Mouse (Mus musculus) heart, postnatal 10 days (tissue): ENCODE measurements around the gene Zfp740. TPM values are rescaled to one million over a fixed set of nuclear protein-coding genes. Genes with fewer than 3 reads are reported as not detected.
"Not testable (repeated sequence)": the region's sequence is repeated elsewhere in the genome, so short reads cannot be mapped to it uniquely, and the experiment has no call there.

ENCODE experiments used
- DNase-seq, 2 experiments: peaks; one replicate each; pipeline ENCODE4 v3.0.0; 2021
- intact Hi-C: fragments of 180-260 bp; cut with DNase I; formaldehyde crosslinking; loops from one replicate; pipeline ENCODE4 v1.15.1; 2025
- total RNA-seq, 2 experiments: library from RNA; stranded (reverse); gene quantifications; 2 replicates each; pipeline ENCODE4 v1.2.3; 2021

Gene Zfp740
- total RNA-seq, 2 experiments from 2014 or later, result 48.2 to 48.3 TPM

- intact Hi-C loops, result loop anchor here (1.0 to 5.0 kb wide), 4 partner anchors 20 to 107 kb away; partner anchors contain the start of gene Csad
Observed at GRCm38 (mm10) chr15:102224186-102224991, 21.3 kb downstream of the Zfp740 start.

DNA sequence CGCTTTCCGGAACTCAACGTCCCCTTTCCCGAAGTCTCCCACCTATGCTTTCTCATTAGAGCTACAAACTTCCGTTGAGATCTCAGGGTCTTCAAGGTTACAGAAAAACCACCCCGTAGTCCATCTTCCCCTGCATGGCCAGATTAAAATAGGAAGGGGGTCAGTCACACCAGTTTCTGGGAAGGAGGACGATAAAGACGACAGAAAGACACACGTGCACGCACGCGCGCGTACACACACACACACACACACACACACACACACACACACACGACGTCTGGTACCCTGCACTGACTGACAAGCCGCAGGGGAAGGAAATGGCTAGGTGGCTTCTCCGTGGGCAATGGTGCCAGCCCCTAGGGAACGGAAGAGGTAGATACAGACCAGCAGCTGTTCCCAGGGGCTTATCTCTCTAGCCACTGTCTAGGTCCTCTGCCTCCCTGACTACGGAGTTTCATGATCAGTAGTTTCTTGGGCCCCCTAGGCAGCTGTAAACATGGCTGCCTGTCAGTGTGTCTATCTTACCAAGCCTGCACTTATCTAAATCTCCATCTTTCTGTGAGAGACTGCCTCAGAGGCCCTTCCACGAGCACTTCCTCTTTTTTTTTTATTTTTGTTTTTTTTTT is 22.1 kb downstream of the Zfp740 start:
- intact Hi-C loops, result loop anchor here (1.0 to 5.0 kb wide), 4 partner anchors 20 to 108 kb away; partner anchors contain the start of gene Csad
- DNase-seq, result no peak

More at GRCm38 (mm10) chr15:102224186-102224991, 21.3 kb downstream of the Zfp740 start:
- DNase-seq, result peak; percentile 87 to 88

DNA sequence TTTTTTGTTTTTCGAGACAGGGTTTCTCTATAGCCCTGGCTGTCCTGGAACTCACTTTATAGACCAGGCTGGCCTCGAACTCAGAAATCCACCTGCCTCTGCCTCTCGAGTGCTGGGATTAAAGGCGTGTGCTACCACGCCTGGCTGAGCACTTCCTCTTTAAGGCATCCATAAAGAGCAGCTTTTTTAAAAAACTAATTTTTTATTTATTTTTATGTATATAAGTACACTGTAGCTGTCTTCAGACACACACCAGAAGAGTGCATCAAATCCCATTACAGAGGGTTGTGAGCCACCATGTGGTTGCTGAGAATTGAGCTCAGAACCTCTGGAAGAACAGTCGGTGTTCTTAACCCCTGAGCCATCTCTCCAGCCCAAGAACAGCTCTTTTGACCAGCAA is 22.6 kb downstream of the Zfp740 start:
- intact Hi-C loops, result loop anchor here (2.0 kb wide), 1 partner anchor 21 kb away; the partner anchor contains the start of gene Csad
- not testable (repeated sequence) for DNase-seq

- no peak for DNase-seq
- intact Hi-C loops, result no loop called here
Observed at GRCm38 (mm10) chr15:102230408-102231321, 27.6 kb downstream of the Zfp740 start.

DNA sequence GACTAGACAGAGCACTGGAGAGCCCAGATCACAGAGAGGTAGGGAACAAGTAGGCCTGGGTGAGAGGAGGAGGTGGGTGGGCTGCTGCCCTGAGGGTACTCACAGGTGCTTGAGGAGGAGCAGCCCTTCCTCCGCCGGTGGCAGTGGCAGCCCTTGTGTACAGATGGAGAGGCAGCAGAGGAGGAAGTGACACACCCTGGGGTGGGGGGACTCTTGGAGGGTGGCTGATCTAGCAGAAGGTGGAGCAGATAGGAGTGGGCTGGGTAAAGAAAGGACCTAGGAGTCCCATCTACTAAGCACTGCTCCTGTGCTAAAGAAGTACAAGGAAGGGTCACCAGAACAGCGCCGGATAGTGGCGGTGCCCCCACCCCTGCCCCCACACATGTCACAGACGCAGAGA is 28.7 kb downstream of the Zfp740 start, which contains the start of gene Itgb7:
Itgb7 (minus strand) TSS at position 197 of the 400 bp plus-strand sequence.
- DNase-seq, result no peak
- intact Hi-C loops, result no loop called here

- no peak for DNase-seq
- intact Hi-C loops, result no loop called here
Observed at GRCm38 (mm10) chr15:102232764-102233163, 29.7 kb downstream of the Zfp740 start.

DNA sequence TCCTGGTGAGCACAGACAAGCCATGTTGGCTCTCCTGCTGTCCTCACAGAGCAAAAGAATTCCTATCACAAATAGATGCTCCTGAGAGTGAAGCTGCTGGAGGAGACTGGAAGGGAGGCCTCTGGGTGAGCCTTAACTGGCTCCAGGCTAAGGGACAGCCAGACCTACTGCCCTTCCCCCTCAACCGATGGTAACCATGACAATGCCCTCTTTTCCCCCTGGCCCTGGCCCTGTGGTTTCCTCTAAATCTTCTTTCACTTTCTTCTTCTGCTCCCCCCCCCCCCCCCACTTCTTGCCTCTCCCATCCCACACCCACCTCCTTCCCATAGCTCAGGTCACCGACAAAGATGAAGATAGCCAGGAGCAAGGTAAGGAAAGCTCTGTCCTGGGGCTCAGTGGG is 30.8 kb downstream of the Zfp740 start:
- no peak for DNase-seq
- intact Hi-C loops, result no loop called here

DNA sequence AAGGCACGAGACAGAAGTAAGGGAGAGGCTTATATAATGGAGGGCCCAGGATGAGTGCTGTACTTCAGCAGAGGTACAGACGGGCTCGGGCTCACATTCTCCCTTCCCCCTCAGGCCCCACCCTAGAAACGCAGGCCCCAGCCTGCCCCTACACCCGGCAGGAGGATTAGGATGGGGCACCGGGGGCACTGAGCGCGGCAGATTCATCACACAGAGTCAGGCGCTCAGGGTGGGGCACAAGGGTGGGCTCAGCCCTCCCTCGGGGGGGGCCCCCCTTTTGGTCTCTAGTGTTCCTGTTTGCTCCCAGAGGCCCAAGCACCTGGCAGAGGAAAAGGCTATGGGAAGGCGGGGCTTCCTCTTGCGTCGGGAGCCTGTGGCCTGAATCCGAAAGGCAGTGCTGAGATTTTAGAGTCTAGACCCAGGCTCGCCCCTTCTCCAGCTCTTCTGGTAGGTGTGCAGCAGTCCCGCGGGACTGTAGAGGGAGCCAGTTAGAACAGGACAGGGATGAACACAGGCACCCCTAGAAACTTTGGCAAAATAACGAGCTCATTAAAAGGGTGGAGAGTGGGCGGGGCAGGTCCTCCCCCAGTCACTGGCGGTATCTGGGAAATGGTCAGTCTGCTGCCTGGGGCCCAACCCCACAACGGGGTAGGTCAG is 32.5 kb downstream of the Zfp740 start:
- DNase-seq, result peak in 1 of 2 experiments; percentile 26
- intact Hi-C loops, result loop anchor here (5.0 kb wide), 1 partner anchor 37 kb away; the partner anchor contains the start of gene Gm9918

GRCm38 (mm10) chr15:102238543-102239259 is 35.7 kb downstream of the Zfp740 start:
- intact Hi-C loops, result loop anchor here (1.0 to 5.0 kb wide), 2 partner anchors 34 to 78 kb away; partner anchors contain the start of gene Gm9918
- DNase-seq, result no peak

DNA sequence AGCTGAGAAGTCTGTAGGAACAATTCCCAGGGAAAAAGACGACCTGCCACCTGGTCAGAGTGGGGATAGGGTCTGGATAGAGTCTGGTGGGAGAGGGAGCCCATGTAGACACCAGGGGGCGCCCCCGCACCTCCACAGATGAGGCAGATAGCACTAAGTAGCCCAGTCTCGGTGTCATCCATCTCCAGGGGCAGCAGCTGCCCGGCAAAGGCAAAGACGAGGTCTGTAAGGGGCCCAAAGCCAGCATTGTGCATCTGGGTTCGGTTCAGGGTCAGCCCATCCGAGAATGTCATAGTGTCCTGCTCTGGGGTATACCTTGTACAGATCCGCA is 36.2 kb downstream of the Zfp740 start:
- intact Hi-C loops, result loop anchor here (1.0 to 5.0 kb wide), 2 partner anchors 33 to 77 kb away; partner anchors contain the start of gene Gm9918
- peak; percentile 79 to 86 for DNase-seq

GRCm38 (mm10) chr15:102239851-102240250 is 36.8 kb downstream of the Zfp740 start:
- no peak for DNase-seq
- intact Hi-C loops, result loop anchor here (1.0 to 5.0 kb wide), 2 partner anchors 32 to 76 kb away; partner anchors contain the start of gene Gm9918

DNA sequence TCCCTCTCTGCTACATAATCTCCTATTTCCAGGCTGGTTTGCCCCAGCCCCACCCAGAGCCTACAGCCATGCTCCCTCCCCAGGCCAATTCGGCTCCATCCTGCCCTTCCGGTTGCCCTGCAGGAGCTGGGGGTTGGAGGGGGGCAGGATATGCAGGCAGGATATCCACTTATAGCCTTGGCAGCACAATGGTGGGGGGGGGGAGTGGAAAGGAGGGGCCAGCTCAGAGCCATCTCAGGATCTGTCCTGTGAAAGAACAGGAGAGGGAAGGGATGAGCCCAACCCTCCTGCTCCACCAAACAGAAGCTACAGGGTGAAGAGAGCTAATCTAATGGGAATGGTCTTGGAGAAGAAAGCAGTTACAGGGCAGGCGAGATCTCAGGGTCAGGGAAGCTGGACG is 37.6 kb downstream of the Zfp740 start:
- intact Hi-C loops, result no loop called here
- peak; percentile 35 to 52 for DNase-seq

DNA sequence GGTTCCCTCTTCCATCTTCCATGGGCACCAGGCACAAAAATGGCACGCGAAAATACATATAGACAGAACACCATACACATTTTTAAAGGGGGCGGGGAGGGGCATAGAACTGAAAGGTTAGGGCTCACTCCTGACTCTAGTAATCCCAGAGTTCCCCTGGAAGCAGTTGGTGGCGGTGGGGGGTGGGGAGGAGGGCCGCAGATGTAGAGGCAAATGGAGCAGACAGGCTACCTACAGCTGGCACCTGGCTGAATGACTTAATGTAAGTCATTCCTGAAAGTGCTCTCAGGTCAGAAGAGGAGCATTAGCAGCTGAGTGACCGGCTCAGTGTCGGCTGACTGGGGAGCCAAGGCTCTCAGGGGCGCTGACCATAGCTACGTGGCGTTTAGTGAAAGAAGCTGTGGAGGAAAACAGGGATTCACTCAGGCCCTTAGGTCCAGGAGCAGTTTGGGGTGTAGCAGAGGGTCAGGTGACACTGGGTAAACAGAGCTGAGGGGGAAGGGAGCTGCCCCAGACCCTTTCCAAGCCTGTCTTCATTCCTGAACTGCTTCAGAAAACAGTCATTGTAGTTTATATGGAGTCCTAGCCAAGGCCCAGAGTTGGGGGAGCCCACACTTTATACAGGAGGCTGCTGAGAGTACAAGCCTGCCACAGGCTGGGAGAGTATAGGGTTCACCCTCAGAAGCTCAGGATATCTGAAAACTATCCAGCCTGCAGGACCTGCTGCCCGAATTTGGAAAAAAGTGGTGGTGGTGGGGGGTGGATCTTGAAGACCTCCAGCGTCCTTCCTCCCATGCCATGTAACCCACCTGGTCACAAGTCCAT is 39.6 kb downstream of the Zfp740 start:
- intact Hi-C loops, result no loop called here

GRCm38 (mm10) chr15:102243229-102244190 is 40.5 kb downstream of the Zfp740 start:
- intact Hi-C loops, result no loop called here
- peak; percentile 58 to 62 for DNase-seq

More for the DNA sequence above, 39.6 kb downstream of the Zfp740 start:
- DNase-seq, result no peak

DNA sequence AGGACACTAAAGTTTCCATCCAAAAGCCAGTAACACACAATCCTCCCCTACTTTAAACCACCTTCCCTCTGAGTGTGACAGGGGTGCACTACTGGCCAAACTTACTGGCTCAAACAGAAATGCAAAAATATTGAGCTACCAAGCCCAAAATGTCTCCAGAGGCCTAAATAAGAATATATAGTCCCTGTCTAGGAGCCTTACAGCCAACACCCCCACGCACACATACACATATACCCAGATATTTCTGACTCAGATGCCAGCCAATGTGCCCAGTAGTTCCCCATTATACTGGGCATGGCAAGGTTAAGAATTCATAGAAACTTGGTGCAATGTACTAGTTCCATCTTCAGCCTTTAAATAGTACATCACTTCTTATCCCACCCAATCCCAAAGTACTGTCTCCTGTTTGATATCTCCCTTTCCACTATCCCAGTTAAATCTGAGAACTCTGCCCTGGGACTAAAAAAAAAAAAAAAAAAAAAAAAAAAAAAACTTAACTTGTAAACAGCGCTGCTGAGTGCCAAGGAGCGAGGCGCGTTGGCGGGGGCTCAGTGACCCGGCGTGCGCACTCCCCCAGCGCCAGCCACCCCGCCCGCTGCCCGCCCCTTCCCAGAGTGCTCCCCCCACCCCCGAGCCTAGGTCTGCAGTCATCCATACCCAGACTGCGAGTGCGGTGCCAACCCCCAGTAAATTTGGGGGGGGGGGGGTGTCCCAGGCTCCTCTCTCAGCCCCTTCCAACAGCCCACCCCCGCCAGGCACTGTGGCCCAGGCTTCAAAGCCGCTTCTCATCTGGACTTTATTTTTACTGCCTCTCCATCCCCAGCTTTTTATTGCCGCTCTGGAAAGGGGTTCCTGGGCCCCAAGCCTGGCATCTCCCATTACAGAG is 41.5 kb downstream of the Zfp740 start:
- no peak for DNase-seq
- intact Hi-C loops, result no loop called here

GRCm38 (mm10) chr15:102245461-102245881 is 42.4 kb downstream of the Zfp740 start:
- intact Hi-C loops, result no loop called here
- DNase-seq, result peak; percentile 41 to 55
